Mouse (Mus musculus) hindbrain, embryonic 15.5 days (tissue): ENCODE results near the gene Pde6g. TPM values are rescaled to one million over a fixed set of nuclear protein-coding genes. Genes with fewer than 3 reads are reported as not detected.

Source experiments
- ATAC-seq: fragments of 200-750 bp; cut with Nextera tagmentation; 2 replicates; pipeline ENCODE4 v1.8.0; 2017; ENCODE audit warnings: low read depth, moderate number of reproducible peaks, moderate TSS enrichment; ENCODE audit not compliant: low FRiP score
- H3K27ac ChIP-seq: fragments of 300-500 bp; sonication (generic); replicated peaks from 2 replicates; pipeline ENCODE4 v1.5.1; 2015; ENCODE audit warnings: mild to moderate bottlenecking, inconsistent platforms
- H3K27me3 ChIP-seq: fragments of 300-500 bp; sonication (generic); 2 replicates; pipeline ENCODE4 v1.6.1; 2015; ENCODE audit warnings: control low read depth, inconsistent platforms
- H3K36me3 ChIP-seq: fragments of 300-500 bp; sonication (generic); 2 replicates; pipeline ENCODE4 v1.6.1; 2015; ENCODE audit warnings: control low read depth, inconsistent platforms
- H3K4me1 ChIP-seq: fragments of 300-500 bp; sonication (generic); replicated peaks from 2 replicates; pipeline ENCODE4 v1.6.1; 2015; ENCODE audit warnings: control low read depth, inconsistent platforms
- H3K4me2 ChIP-seq: fragments of 300-500 bp; sonication (generic); 2 replicates; pipeline ENCODE4 v1.6.1; 2015; ENCODE audit warnings: moderate library complexity, mild to moderate bottlenecking, inconsistent platforms
- H3K4me3 ChIP-seq: fragments of 300-500 bp; sonication (generic); 2 replicates; pipeline ENCODE4 v1.5.1; 2015; ENCODE audit warnings: mild to moderate bottlenecking, inconsistent platforms
- H3K9ac ChIP-seq: fragments of 300-500 bp; sonication (generic); 2 replicates; pipeline ENCODE4 v1.6.1; 2015; ENCODE audit warnings: inconsistent platforms
- H3K9me3 ChIP-seq: fragments of 300-500 bp; sonication (generic); 2 replicates; pipeline ENCODE4 v1.6.1; 2016; ENCODE audit warnings: control low read depth, inconsistent platforms
- WGBS: fragments of 180-500 bp; shearing (Covaris S2); methylation state at CpG from one replicate; pipeline ENCODE4 v1.1.7; 2015; 5-methylcytosine and 5-hydroxymethylcytosine counted together
- polyA plus RNA-seq: library from polyadenylated mRNA; unstranded; fragments of >200 nt; fragmentation: Nextera tagmentation; extraction: Ambion mirVana; gene quantifications from 2 replicates; pipeline ENCODE4 v1.2.1, GENCODE M21; 2015

The Pde6g gene
- polyA plus RNA-seq, 1 experiment from 2014 or later: 0.22 TPM

DNA sequence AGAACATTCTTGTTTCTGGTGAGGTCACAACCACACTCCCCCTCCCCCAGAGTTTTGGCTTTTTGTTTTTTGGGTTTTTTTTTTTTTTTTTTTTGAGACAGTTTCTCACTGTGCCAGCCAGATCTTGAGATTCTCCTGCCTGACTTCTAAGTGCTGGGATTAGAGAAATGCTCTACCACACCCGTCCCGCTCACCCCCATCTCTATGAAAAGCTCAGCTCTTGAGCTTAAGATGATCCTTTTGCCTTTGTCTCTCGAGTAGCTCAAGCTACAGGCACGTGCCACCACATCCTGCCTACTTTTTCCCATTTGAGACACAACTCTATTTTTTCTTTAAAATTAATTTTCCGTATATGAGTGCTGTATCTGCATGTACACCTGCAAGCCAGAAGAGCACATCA lies 11.1 kb upstream of the Pde6g start:
- Histone ChIP-seq H3K27me3 (no peaks in the 10 kb centered on the region), H3K4me2 (no peak overlapping the region), H3K9me3 (no peaks in the 10 kb centered on the region), H3K4me3 (no peak overlapping the region), H3K27ac (no peak overlapping the region), H3K4me1 (peaks cover 32% of the 10 kb centered on the region), H3K36me3 (peaks cover 34% of the 10 kb centered on the region), H3K9ac (no peak overlapping the region)
- 93% methylated on average over 5 of the region's 5 CpGs for WGBS
- no peak for ATAC-seq

DNA sequence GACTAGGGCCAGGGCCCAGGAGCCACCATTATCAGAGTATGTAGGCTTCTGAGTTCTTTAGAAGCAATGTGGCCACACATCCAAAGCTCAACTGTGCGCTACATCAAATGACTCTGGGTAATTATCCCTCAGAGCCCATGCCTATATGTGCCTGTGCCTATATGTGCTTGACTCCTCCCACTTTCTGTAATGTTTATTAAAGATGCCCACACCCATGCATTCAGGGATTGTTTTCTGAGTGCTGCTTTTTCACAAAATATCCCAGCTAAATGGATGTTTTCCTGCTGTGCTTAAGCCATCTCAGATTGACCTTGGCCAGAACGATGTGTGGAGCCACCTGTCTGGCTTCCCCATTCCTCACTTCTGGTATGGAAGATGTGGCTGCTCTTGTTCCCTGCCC lies 10.2 kb upstream of the Pde6g start:
- H3K4me2 ChIP-seq: no peak overlapping the region
- WGBS: 93% methylated on average over 2 of the region's 2 CpGs
- H3K4me1 ChIP-seq: peaks cover 32% of the 10 kb centered on the region
- H3K9ac ChIP-seq: no peak overlapping the region
- H3K36me3 ChIP-seq: peaks cover 32% of the 10 kb centered on the region
- H3K27ac ChIP-seq: no peak overlapping the region
- H3K4me3 ChIP-seq: no peak overlapping the region
- no peaks in the 10 kb centered on the region for H3K9me3 ChIP-seq
- H3K27me3 ChIP-seq: no peaks in the 10 kb centered on the region
- ATAC-seq: no peak

DNA sequence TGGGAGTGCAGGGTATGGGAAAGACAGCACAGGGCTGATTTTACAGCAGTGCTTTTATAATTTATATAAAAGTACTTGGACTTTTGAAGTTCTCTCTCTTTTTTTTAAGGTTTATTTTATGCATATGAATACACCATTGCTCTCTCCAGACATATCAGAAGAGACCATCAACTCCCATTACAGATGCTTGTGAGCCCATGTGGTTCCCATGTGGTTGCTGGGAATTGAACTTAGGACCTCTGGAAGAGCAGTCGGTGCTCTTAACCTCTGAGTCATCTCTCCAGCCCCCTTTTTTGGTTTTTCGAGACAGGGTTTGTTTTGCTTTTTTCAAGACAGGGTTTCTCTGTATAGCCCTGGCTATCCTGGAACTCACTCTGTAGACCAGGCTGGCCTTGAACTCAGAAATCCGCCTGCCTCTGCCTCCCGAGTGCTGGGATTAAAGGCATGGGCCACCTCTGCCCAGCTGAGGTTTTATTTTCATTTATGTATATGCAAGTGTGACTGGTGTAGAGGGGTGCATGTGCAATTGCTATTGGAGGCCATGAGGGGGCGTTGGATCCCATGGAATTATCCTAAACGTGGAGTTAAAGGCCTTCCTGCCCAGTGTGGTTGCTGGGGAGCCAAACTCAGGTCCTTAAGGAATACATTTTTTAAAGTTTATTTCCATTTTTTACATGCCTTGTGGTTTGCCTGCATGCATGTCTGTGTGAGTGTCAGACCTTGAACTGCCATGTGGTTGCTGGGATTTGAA lies 5.7 kb upstream of the Pde6g start:
- Histone ChIP-seq H3K4me3 (peak overlapping the region; percentile 94), H3K27ac (peak overlapping the region; percentile 90; the same call in 1 of the 2 replicates), H3K9ac (peak overlapping the region; percentile 99), H3K36me3 (peaks cover 22% of the 10 kb centered on the region), H3K27me3 (no peaks in the 10 kb centered on the region), H3K9me3 (no peaks in the 10 kb centered on the region), H3K4me1 (peaks cover 20% of the 10 kb centered on the region), H3K4me2 (peak overlapping the region; percentile 88)
- 68% methylated on average over 6 of the region's 6 CpGs for WGBS
- ATAC-seq: no peak

DNA sequence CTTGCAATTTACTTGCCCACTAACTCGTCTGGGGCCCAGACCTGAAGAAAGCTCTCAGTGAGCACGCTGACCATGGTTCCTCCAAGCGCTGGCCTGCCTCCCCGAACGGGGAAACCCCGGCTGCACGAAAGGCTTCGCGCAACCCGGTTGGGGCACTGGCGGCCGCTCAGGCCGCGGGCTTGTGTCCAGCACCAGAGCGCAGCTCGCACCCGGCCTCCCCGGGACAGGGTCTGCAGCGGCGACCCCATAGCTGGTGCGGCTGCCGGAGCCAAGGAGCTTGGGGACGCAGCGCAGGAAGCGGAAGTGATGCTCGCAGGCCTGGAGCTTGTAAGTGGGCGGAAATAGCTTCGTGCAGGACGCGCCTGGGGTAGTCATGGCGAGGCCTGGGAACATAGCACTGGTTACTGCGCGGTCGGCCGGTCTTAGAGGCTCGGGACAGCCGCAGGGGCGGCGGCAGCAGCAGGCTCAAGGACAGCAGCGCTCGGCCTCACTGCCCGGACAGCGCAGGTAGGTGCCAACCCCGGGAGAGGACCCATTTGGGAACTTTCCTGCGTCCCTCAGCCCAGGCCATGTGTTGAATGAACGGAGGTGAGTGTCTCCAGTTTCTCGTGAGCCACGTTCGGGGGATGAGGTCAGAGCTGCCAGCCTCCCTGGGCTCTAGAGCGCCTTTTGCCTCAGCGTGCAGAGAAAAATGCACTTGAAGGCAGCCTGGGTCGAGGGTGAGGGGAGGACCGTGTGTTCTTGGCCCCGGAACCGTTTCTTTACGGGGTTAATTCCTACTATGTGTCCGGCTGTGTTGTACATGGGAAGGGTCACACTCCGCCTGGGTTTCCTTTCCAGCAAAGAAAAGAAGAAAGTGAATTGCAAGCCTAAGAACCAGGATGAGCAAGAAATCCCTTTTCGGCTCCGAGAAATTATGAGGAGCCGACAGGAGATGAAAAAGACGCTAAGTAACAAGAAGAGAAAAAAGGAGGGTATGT lies 4.8 kb upstream of the Pde6g start, which contains the start of the genes Oxld1 and Ccdc137:
Gene Oxld1 (minus strand): TSS at position 297 of the 980 bp plus-strand sequence.
Gene Ccdc137 (plus strand): TSS at position 344 of the 980 bp plus-strand sequence.
- peak within 1 kb of the TSS; percentile 99 for H3K9ac ChIP-seq
- no peaks in the 10 kb centered on the region for H3K9me3 ChIP-seq
- peak within 1 kb of the TSS; percentile 90 for H3K27ac ChIP-seq
- H3K4me2 ChIP-seq: peak within 1 kb of the TSS; percentile 88
- no peaks in the 10 kb centered on the region for H3K27me3 ChIP-seq
- H3K4me3 ChIP-seq: peak within 1 kb of the TSS; percentile 94
- peaks cover 20% of the 10 kb centered on the region for H3K4me1 ChIP-seq
- ATAC-seq: peak; percentile 95
- WGBS: 5% methylated on average over 62 of the region's 62 CpGs
- peaks cover 19% of the 10 kb centered on the region for H3K36me3 ChIP-seq

DNA sequence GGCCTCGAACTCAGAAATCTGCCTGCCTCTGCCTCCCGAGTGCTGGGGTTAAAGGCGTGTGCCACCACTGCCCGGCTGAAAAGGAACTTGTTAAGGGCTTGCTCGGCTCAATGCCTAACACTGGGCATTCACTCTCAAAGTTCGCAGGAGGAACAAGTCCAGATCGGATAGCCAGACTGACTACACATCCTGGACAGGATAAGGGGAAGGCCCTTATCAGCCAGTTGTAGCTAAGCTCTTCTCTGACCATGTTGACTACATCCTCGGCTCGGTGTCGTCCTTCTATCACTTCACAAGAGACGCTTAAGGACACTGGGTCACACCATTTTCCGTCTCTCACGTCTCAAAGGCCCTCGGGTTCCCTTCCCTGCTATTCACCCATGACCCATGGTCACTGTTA lies 4.1 kb upstream of the Pde6g start:
- H3K4me2 ChIP-seq: peak overlapping the region; percentile 88
- H3K27ac ChIP-seq: peak overlapping the region; percentile 90
- H3K36me3 ChIP-seq: peaks cover 15% of the 10 kb centered on the region
- H3K9ac ChIP-seq: peak overlapping the region; percentile 99
- H3K9me3 ChIP-seq: no peaks in the 10 kb centered on the region
- ATAC-seq: no peak
- peaks cover 20% of the 10 kb centered on the region for H3K4me1 ChIP-seq
- peak overlapping the region; percentile 94 for H3K4me3 ChIP-seq
- 32% methylated on average over 14 of the region's 14 CpGs for WGBS
- no peaks in the 10 kb centered on the region for H3K27me3 ChIP-seq

DNA sequence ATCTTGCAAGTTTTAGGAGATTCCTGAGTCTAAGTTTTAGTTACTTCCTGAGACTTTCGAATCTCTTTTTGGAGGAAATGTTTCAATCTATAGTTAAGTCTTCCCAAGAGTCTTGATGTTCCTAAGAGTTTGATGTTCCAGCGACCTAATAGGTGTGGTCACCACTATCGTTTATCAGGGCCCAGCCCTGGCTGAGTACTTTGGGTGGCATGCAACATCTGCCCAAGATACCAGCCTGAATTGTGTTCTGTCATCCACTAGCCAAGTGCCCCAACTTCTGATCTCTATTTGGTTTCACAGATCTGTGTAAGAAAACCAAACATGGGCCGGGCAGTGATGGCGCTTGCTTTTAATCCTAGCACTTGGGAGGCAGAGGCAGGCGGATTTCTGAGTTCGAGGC lies 2.1 kb upstream of the Pde6g start:
- 97% methylated on average over 7 of the region's 7 CpGs for WGBS
- no peak for ATAC-seq
- Histone ChIP-seq H3K36me3 (peaks cover 5% of the 10 kb centered on the region; the same call in 1 of the 2 replicates), H3K4me2 (no peak overlapping the region), H3K4me1 (peaks cover 20% of the 10 kb centered on the region), H3K9ac (no peak overlapping the region), H3K27me3 (no peaks in the 10 kb centered on the region), H3K4me3 (no peak overlapping the region), H3K27ac (no peak overlapping the region), H3K9me3 (no peaks in the 10 kb centered on the region)

DNA sequence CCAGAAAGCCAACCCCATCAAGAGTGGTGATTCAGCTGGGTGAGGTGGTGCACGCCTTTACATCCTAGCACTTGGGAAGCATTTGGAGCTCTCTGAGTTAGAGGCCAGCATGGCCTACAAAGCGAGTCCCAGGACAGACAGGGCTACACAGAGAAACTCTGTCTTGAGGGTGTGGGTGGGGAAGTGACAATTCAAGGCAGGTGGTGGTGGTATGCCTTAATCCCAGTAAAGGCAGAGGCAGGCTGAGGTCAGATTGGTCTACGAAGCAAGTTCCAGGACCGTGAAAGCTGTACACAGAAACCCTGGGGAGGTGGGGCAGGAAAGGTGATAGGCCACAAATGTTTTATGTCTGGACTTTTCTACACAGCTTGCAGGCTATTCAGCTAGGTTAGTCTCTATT lies 1.7 kb upstream of the Pde6g start:
- Histone ChIP-seq H3K4me1 (peaks cover 20% of the 10 kb centered on the region), H3K9me3 (no peaks in the 10 kb centered on the region), H3K27me3 (no peaks in the 10 kb centered on the region), H3K36me3 (peaks cover 3% of the 10 kb centered on the region; the same call in 1 of the 2 replicates), H3K9ac (no peak overlapping the region), H3K4me3 (no peak overlapping the region), H3K27ac (no peak overlapping the region), H3K4me2 (no peak overlapping the region)
- 92% methylated on average over 4 of the region's 4 CpGs for WGBS
- no peak for ATAC-seq

DNA sequence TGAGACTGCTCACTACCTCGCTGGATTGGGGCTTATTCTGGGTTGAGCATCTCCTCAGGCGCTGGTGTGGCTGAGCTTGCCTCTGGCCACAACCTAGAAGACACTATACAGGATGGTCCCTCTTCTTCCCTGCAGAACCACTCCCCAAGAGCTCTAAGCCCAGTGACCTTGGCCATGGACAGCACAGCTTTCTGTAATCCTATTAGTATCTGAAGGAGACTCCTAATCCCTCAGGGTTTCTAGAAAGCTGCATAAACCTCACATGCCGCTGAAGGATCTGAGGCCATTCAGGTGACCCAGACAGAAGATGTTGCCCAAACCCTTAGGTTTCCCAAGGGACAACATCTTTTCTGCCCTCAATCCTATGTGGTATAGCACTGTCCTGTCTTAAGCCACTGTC lies 1.1 kb downstream of the Pde6g start:
- no peaks in the 10 kb centered on the region for H3K36me3 ChIP-seq
- H3K4me3 ChIP-seq: no peak overlapping the region
- no peak overlapping the region for H3K4me2 ChIP-seq
- no peaks in the 10 kb centered on the region for H3K9me3 ChIP-seq
- 73% methylated on average over 3 of the region's 3 CpGs for WGBS
- no peak overlapping the region for H3K9ac ChIP-seq
- H3K27me3 ChIP-seq: no peaks in the 10 kb centered on the region
- no peak overlapping the region for H3K27ac ChIP-seq
- H3K4me1 ChIP-seq: peaks cover 6% of the 10 kb centered on the region
- ATAC-seq: no peak

DNA sequence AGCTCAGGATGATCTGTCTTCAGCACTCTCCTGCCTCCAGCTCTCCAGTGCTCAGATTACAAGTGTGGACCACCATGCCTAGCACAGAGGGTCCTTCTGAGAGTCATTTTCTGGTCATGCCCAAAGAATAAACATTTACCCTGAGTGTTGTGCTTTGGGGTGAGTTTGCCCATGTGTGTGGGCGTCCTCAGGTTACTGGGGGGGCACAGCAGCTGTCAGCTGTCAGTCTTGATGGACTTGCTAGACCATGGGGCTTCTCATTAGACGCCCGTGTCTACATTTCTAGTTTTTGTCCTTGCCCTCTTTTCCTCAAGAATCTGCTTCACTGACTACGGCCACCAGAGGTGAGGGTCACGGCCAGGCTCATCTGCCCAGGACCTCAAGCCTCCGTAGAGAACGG lies 6.1 kb downstream of the Pde6g start:
- H3K27ac ChIP-seq: no peak overlapping the region
- no peak for ATAC-seq
- no peaks in the 10 kb centered on the region for H3K9me3 ChIP-seq
- no peak overlapping the region for H3K4me3 ChIP-seq
- H3K4me2 ChIP-seq: no peak overlapping the region
- H3K4me1 ChIP-seq: no peaks in the 10 kb centered on the region
- H3K27me3 ChIP-seq: no peaks in the 10 kb centered on the region
- 85% methylated on average over 7 of the region's 7 CpGs for WGBS
- no peaks in the 10 kb centered on the region for H3K36me3 ChIP-seq
- no peak overlapping the region for H3K9ac ChIP-seq

DNA sequence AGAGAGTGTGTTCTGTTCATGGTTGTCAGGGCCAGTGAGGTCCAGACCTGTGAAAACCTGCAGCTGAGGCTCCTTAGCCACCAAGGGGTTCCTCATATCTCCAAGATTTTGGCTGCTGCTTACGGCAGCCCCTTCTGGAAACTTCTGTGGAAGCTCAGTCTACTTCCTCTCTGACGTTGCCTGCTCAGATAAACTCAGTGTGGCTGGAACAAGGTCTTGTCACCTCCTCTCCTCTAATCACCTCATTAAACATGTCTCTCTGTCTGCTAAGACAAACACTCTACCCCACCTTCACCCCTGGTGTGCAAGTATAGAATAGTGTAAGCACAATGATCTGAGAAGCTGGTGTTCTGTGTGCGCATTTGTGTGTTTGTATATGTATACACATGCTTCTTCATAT lies 7.8 kb downstream of the Pde6g start:
- no peaks in the 10 kb centered on the region for H3K27me3 ChIP-seq
- H3K9ac ChIP-seq: no peak overlapping the region
- no peak for ATAC-seq
- H3K4me2 ChIP-seq: no peak overlapping the region
- no peak overlapping the region for H3K4me3 ChIP-seq
- no peak overlapping the region for H3K27ac ChIP-seq
- 82% methylated on average over 3 of the region's 3 CpGs for WGBS
- H3K4me1 ChIP-seq: no peaks in the 10 kb centered on the region
- no peaks in the 10 kb centered on the region for H3K9me3 ChIP-seq
- no peaks in the 10 kb centered on the region for H3K36me3 ChIP-seq

DNA sequence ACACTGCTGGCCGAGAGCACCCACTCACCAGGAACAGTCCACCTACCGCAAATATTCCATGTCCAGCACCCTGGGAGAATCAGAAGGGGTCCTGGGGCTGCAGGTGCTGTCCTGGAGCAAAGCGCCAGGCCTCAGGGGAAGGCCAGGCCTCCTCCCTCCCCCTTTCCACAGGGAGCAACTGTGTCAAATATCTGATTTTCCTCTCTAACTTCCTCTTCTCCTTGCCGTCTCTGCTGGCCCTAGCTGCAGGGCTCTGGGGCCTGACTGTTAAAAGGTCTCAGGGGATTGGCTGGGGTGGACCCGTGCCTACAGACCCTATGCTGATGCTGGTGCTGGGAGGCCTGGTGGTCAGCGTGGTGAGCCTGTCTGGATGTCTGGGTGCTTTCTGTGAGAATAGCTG lies 9.2 kb downstream of the Pde6g start:
- no peak overlapping the region for H3K9ac ChIP-seq
- no peak overlapping the region for H3K4me2 ChIP-seq
- H3K4me3 ChIP-seq: no peak overlapping the region
- no peaks in the 10 kb centered on the region for H3K9me3 ChIP-seq
- H3K27ac ChIP-seq: no peak overlapping the region
- WGBS: 77% methylated on average over 6 of the region's 6 CpGs
- no peaks in the 10 kb centered on the region for H3K27me3 ChIP-seq
- no peaks in the 10 kb centered on the region for H3K4me1 ChIP-seq
- no peak for ATAC-seq
- H3K36me3 ChIP-seq: no peaks in the 10 kb centered on the region

DNA sequence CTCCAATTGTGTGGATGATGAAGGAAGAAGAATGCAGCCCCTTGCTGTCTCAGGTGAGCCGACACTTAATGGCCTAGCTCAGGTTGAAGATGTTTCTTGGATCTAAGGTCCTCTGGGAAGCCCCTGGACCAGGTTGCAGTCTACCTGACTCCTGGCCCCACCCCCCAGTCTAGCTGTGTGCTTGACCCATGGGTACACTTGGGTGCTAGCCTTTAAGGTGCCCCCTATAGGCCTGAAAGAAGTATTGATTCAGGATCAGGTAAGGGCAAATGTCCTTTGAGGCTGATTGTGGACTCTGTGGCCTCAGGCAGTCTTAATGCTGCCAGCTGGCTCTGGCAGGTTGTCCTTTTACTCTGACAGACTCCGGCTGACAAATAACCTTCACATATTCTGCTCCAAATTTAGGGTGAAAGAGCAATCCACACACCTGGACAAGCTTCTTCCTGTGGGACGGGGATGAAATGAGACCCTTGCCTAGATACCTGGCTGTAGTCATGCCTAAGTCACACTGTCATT lies 10.5 kb downstream of the Pde6g start:
- Histone ChIP-seq H3K9me3 (no peaks in the 10 kb centered on the region), H3K4me3 (no peak overlapping the region), H3K27ac (no peak overlapping the region), H3K4me2 (no peak overlapping the region), H3K4me1 (no peaks in the 10 kb centered on the region), H3K36me3 (no peaks in the 10 kb centered on the region), H3K27me3 (no peaks in the 10 kb centered on the region), H3K9ac (no peak overlapping the region)
- WGBS: 91% methylated on average over 3 of the region's 3 CpGs
- ATAC-seq: no peak
